Mouse (Mus musculus) neural tube, embryonic 11.5 days (tissue): Measurements from ENCODE around the gene Sowahd. TPM values are rescaled to one million over a fixed set of nuclear protein-coding genes. Genes with fewer than 3 reads are reported as not detected.

Experiments used
- ATAC-seq: fragments of 200-750 bp; cut with Nextera tagmentation; 2 replicates; pipeline ENCODE4 v1.8.0; 2017; ENCODE audit warnings: moderate number of reproducible peaks, mild to moderate bottlenecking, moderate TSS enrichment, moderate library complexity; ENCODE audit not compliant: insufficient read depth, low FRiP score, low TSS enrichment
- DNase-seq: peaks from one replicate; pipeline ENCODE4 v3.0.0-alpha.2; 2015; ENCODE audit warnings: low spot score
- H3K27ac ChIP-seq: fragments of 300-500 bp; sonication (generic); 2 replicates; pipeline ENCODE4 v1.5.1; 2014; ENCODE audit warnings: low read depth, mild to moderate bottlenecking, low read length
- H3K27me3 ChIP-seq: fragments of 300-500 bp; sonication (generic); 2 replicates; pipeline ENCODE4 v1.6.1; 2014; ENCODE audit warnings: mild to moderate bottlenecking, low read length, mixed read lengths; ENCODE audit not compliant: control insufficient read depth, insufficient read depth
- H3K36me3 ChIP-seq: fragments of 300-500 bp; sonication (generic); 2 replicates; pipeline ENCODE4 v1.6.1; 2014; ENCODE audit warnings: mild to moderate bottlenecking, low read length, moderate library complexity, mixed read lengths; ENCODE audit not compliant: control insufficient read depth, insufficient read depth
- H3K4me1 ChIP-seq: fragments of 300-500 bp; sonication (generic); 2 replicates; pipeline ENCODE4 v1.6.1; 2014; ENCODE audit warnings: low read length, mixed read lengths; ENCODE audit not compliant: control insufficient read depth, insufficient read depth
- H3K4me2 ChIP-seq: fragments of 300-500 bp; sonication (generic); 2 replicates; pipeline ENCODE4 v1.6.1; 2014; ENCODE audit warnings: low read depth, mild to moderate bottlenecking, moderate library complexity
- H3K4me3 ChIP-seq: fragments of 300-500 bp; sonication (generic); 2 replicates; pipeline ENCODE4 v1.5.1; 2014; ENCODE audit warnings: low read depth, low read length
- H3K9ac ChIP-seq: fragments of 300-500 bp; sonication (generic); 2 replicates; pipeline ENCODE4 v1.6.1; 2014; ENCODE audit warnings: mild to moderate bottlenecking, low read length
- H3K9me3 ChIP-seq: fragments of 300-500 bp; sonication (generic); 2 replicates; pipeline ENCODE4 v1.6.1; 2016; ENCODE audit warnings: low read length; ENCODE audit not compliant: control insufficient read depth
- WGBS: fragments of 180-500 bp; shearing (Covaris S2); extraction: QIAGEN DNeasy Blood & Tissue Kit; methylation state at CpG from one replicate; pipeline ENCODE4 v1.1.7; 2014; 5-methylcytosine and 5-hydroxymethylcytosine counted together
- polyA plus RNA-seq: library from polyadenylated mRNA; unstranded; fragments of >200 nt; fragmentation: Nextera tagmentation; extraction: Ambion mirVana; gene quantifications from 2 replicates; pipeline ENCODE4 v1.2.1, GENCODE M21; 2014

Gene Sowahd
- polyA plus RNA-seq, 1 experiment from 2014 or later: not detected

DNA sequence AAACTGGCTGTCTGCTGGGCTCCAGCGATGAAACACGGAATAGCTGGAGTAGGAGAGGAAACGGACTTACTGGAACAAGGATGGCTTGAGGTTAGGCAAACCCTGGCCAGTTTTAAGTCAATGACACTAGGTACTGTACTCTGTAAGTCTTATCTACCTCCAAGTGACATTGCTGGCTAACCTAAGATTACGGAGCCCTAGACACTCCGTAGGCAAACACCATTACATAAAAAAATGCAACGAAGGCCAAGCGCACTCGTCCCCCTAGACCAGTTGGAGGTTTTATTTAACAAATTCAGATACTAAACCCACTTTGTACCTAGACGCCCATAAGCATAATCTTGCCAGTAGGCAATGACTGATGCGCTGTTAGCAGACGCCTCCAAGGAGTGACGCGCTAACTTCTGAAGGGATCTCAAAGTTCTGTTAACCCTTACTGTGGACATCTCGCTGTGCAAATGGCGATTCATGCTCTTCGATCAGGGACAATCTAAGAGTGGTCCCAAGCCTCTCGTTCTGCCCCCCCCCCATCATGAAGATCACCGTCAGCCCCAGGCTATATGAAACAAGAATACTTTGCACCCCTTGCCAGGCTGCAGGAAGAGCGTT is 35.8 kb downstream of the Sowahd start:
- Histone ChIP-seq H3K36me3 (no peaks in the 10 kb centered on the region; the same call in 1 of the 2 replicates), H3K9ac (peak overlapping the region; percentile 74), H3K9me3 (no peaks in the 10 kb centered on the region), H3K4me3 (peak overlapping the region; percentile 56), H3K27me3 (no peaks in the 10 kb centered on the region), H3K4me1 (no peaks in the 10 kb centered on the region), H3K4me2 (peak overlapping the region; percentile 62), H3K27ac (peak overlapping the region; percentile 49; the same call in 1 of the 2 replicates)
- peak; percentile 17; the same call in 1 of the 2 replicates for ATAC-seq
- 14% methylated on average over 19 of the region's 19 CpGs for WGBS
- no peak for DNase-seq

GRCm38 (mm10) chrX:37084927-37085660 is 36.4 kb downstream of the Sowahd start, which contains the start of gene Rpl39:
Gene Rpl39, minus strand, starts transcription at chrX:37085402.
- H3K9me3 ChIP-seq: no peaks in the 10 kb centered on the region
- peak within 1 kb of the TSS; percentile 56 for H3K4me3 ChIP-seq
- H3K27ac ChIP-seq: peak within 1 kb of the TSS; percentile 49; the same call in 1 of the 2 replicates
- H3K9ac ChIP-seq: peak within 1 kb of the TSS; percentile 74
- H3K36me3 ChIP-seq: no peaks in the 10 kb centered on the region; the same call in 1 of the 2 replicates
- peak; percentile 92 for ATAC-seq
- H3K4me2 ChIP-seq: peak within 1 kb of the TSS; percentile 62
- WGBS: 16% methylated on average over 38 of the region's 38 CpGs
- peak; percentile 88 for DNase-seq
- no peaks in the 10 kb centered on the region for H3K4me1 ChIP-seq
- H3K27me3 ChIP-seq: no peaks in the 10 kb centered on the region

- 29% methylated on average over 9 of the region's 9 CpGs for WGBS
- Histone ChIP-seq H3K4me2 (peak overlapping the region; percentile 22), H3K9ac (peak overlapping the region; percentile 22), H3K36me3 (no peaks in the 10 kb centered on the region; the same call in 1 of the 2 replicates), H3K27me3 (no peaks in the 10 kb centered on the region), H3K4me3 (peak overlapping the region; percentile 56), H3K4me1 (no peaks in the 10 kb centered on the region), H3K27ac (no peak overlapping the region), H3K9me3 (no peaks in the 10 kb centered on the region)
- no peak for ATAC-seq
- no peak for DNase-seq
Observed at GRCm38 (mm10) chrX:37085665-37086064, 37.0 kb downstream of the Sowahd start.

- no peak overlapping the region for H3K27ac ChIP-seq
- no peak overlapping the region for H3K4me3 ChIP-seq
- no peaks in the 10 kb centered on the region for H3K36me3 ChIP-seq
- no peak for DNase-seq
- H3K27me3 ChIP-seq: no peaks in the 10 kb centered on the region
- H3K4me1 ChIP-seq: no peaks in the 10 kb centered on the region
- H3K9ac ChIP-seq: no peak overlapping the region
- no peak overlapping the region for H3K4me2 ChIP-seq
- no peaks in the 10 kb centered on the region for H3K9me3 ChIP-seq
- ATAC-seq: no peak
- WGBS: 79% methylated on average over 1 of the region's 1 CpGs
Observed at GRCm38 (mm10) chrX:37088778-37089177, 40.1 kb downstream of the Sowahd start.

GRCm38 (mm10) chrX:37091457-37091856 is 42.8 kb downstream of the Sowahd start:
- Histone ChIP-seq H3K4me1 (no peaks in the 10 kb centered on the region), H3K9me3 (no peaks in the 10 kb centered on the region), H3K36me3 (no peaks in the 10 kb centered on the region), H3K4me3 (no peak overlapping the region), H3K27me3 (no peaks in the 10 kb centered on the region), H3K4me2 (no peak overlapping the region), H3K9ac (no peak overlapping the region), H3K27ac (no peak overlapping the region)
- DNase-seq (no peak), ATAC-seq (no peak)
- 82% methylated on average over 3 of the region's 3 CpGs for WGBS

DNA sequence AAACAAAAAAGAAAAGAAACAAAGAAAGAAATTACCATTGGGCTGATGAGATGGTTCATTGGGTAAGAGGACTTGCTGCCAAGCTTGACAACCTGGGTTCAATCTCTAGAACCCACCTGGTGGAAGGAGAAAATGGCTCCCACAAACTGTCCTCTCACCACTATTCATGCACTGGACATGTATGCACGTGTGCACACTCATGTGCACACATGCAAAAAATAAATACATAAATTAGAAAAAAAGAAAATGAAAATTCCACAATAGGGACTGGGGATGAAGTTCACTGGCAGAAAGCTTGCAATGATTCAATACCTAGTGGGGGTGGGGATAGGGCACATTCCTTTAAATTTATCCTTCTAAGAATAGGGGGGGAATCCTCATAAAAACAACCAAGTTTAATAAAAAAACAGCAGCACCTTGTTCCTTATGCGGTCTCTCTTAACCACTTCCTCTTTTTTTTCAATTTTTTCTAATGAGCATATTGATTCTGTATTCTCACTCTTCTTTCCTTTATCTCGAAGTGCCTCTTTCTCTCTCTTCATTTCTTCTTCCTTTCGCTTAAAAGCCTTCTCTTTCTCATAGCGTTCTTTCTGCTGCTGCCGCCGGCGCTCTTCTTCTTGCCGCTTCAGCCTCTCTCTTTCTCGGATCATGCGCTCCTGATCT is 46.6 kb downstream of the Sowahd start:
- WGBS: 94% methylated on average over 11 of the region's 11 CpGs
- Histone ChIP-seq H3K4me2 (no peak overlapping the region), H3K36me3 (no peaks in the 10 kb centered on the region)

DNA sequence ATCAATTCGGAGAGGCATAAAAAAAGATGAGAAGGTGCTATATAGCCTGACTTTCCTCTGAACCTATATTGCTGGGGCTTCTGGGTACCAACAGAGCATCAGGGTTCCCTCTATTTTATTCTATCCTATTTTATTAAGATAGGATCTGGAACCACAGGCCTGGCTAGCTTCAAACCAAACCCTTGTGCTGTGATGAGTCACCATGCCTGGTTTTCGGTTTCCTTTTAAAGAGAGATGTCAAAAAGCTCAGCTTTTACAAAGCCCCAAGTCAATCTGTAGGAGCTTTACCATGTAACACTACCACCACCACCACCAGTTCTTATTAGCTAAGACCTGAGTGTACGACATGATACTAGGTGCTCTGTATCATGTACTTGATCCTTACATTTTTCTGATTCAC is 50.0 kb downstream of the Sowahd start:
- Histone ChIP-seq H3K4me1 (no peaks in the 10 kb centered on the region), H3K9ac (no peak overlapping the region), H3K4me3 (no peak overlapping the region), H3K9me3 (no peaks in the 10 kb centered on the region), H3K27me3 (no peaks in the 10 kb centered on the region), H3K27ac (no peak overlapping the region), H3K36me3 (no peaks in the 10 kb centered on the region), H3K4me2 (no peak overlapping the region)
- DNase-seq: no peak
- no peak for ATAC-seq
- WGBS: 87% methylated on average over 3 of the region's 3 CpGs

More for the DNA sequence above, 46.6 kb downstream of the Sowahd start:
- Histone ChIP-seq H3K9ac (no peak overlapping the region), H3K4me1 (no peaks in the 10 kb centered on the region), H3K27ac (no peak overlapping the region), H3K4me3 (no peak overlapping the region), H3K9me3 (no peaks in the 10 kb centered on the region), H3K27me3 (no peaks in the 10 kb centered on the region)
- no peak for ATAC-seq
- no peak for DNase-seq
